Mouse (Mus musculus): ENCODE measurements at regions not wholly inside any gene's neighbourhood (a gene's known extent, or its start where the extent isn't known, plus 50 kb on each side); places are given as distances from the start of the nearest gene placed in this dataset.

DNA sequence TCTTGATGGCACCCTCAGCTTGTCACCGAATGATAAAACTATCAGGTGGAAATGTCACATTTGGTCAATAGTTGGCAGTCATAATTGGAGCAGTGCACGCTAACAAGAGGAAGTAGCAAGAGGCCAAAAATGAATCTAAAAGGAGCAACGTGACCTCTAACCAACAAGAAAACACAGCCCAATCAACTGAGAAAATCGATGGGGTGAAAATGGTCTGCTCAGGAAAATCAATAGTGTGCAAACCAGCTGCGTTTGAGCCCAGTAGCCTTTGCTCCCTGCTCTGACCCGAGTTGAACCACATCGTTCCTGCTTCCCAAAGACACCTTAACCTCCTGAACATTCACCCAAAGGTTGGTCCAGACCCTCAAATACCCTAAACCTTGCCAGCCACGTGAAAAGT is 207.3 kb upstream of the Gm6657 start:
- TF ChIP-seq POLR2A (IDR thresholded peaks at IDR 0.05; ENCODE audit: low read depth, low read length) (no peak), CTCF (IDR thresholded peaks at IDR 0.05; ENCODE audit: borderline replicate concordance, insufficient read depth, low read length) (no peak)
